Mouse (Mus musculus) kidney, adult 2 months (tissue): ENCODE data around the gene Gli2.

Experiments
- CTCF ChIP-seq: fragments of 200-500 bp; conservative IDR thresholded peaks from 2 replicates; pipeline ENCODE4 v1.5.1; 2011; ENCODE audit warnings: low read depth, mild to moderate bottlenecking, control low read depth, low read length, moderate library complexity, mixed read lengths; ENCODE audit not compliant: insufficient read depth, insufficient read length
- POLR2A ChIP-seq: fragments of 200-500 bp; IDR thresholded peaks from one replicate; pipeline ENCODE4 v1.6.1; 2011; ENCODE audit warnings: low read depth, low read length, control low read depth

DNA sequence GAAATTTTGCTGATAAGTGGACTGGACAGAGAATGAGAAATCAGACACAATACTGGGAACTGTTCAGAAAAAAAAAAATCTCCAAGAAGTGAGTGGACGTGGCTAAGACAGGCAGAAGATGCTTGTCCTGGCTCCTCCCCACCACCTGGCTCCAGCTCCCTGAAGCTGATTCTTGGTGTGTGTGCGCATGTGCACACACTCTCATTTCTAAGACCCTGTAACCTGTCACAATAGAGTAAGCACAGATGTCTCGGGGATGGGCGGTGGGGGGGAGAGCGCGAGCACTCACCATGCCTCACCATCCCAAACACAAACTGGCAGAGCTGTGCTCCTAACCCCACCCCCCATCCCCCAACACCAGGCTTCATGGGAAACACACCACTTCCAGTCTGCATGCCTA is 140.5 kb downstream of the Gli2 start:
- TF ChIP-seq POLR2A (no peak), CTCF (no peak)
